Mouse (Mus musculus) gastrocnemius, adult 8-10 months (tissue): ENCODE results near the gene Col25a1. TPM values are rescaled to one million over a fixed set of nuclear protein-coding genes. Genes with fewer than 3 reads are reported as not detected.

Experiments used
- DNase-seq, 2 experiments: peaks; one replicate each; pipeline ENCODE4 v3.0.0; 2022; ENCODE audit warnings: low spot score in 2 of 2
- total RNA-seq, 4 experiments: library from RNA; stranded (reverse); gene quantifications; 2 replicates each; pipeline ENCODE4 v1.2.4; 2022

Gene Col25a1
- total RNA-seq, 4 experiments from 2014 or later: 0.05 to 0.13 (median 0.11) TPM

DNA sequence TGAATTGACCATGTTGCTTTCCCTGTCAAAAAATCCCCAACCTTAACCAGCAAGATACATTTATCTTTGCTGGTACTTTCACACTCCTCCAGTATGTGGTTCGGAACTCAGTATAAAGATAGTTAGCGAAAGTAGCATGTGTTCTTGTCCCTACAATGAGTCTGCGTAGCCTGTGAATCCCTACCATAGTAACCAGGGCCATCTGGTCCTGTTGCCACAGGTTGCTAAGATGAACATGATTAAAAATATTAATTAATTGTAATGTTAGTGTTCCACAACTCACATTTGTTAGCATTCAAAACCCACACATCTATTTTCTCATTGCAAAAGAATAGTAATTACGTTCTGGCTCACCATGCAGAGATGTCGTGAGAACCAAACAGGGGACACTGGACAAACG lies 434.3 kb downstream of the Col25a1 start:
- no peak for DNase-seq

- no peak for DNase-seq
Observed at GRCm38 (mm10) chr3:130568331-130569095, 437.2 kb downstream of the Col25a1 start.

DNA sequence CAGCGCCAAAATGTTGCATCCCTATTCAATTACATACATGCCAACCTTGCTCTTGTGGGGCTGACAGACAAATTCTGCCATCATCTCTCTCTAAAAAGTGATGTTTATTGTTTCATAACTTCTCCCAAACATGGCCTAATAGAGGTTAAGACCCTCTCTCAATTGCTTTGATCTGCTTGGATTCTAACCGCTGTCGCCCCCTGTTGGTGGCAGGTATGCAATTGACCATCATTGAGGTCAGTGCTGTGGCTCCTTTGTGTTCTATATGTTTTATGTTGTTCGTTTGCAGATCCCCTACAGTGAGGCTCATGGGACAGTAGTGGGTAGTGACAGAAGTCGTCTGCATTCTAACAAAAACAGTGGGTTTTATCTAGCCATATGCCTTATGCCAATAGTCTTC lies 441.9 kb downstream of the Col25a1 start:
- DNase-seq: no peak

DNA sequence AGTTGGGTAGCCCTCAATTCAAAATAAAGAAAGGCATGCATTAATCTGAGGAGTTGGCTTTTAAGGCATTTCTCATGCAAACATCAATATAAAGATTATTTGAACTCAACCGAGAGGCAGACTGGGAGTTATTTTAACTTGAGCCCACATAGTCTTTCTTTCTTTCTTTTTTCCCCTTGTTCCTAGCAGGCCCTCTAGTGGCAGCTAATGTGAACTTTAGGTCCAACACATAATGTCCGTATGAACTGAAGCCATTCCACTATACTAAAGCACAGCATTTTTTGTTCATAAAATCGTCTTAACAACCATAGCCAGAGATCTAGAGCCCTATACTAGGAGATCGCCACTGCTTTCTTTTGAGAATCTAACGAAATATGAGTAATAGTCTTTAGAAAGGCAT lies 443.4 kb downstream of the Col25a1 start:
- DNase-seq: no peak

DNA sequence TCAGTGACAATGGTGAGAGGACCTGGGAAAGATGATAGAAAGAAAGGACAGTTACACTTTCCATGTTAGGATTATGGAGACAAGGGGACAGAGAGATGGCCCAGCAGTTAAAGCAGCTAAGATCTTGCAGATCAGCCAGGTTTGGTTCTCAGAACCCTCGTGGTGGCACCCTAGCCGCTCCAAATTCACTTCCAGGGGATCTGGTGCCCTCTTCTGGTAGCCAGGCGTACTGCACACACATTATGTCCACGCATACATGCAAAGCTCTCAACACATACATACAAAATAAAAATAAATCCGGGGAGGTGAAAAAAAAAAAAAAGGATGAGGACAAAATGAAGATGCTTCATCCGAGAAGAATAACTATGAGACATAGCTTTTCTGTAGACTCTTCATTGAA lies 445.4 kb downstream of the Col25a1 start:
- DNase-seq: no peak

GRCm38 (mm10) chr3:130579501-130579900 lies 448.2 kb downstream of the Col25a1 start:
- no peak for DNase-seq

- no peak for DNase-seq
Observed at GRCm38 (mm10) chr3:130581577-130581976, 450.3 kb downstream of the Col25a1 start.

- no peak for DNase-seq
Observed at GRCm38 (mm10) chr3:130582903-130583664, 451.8 kb downstream of the Col25a1 start.

- DNase-seq: no peak
Observed at GRCm38 (mm10) chr3:130584007-130584406, 452.7 kb downstream of the Col25a1 start.

DNA sequence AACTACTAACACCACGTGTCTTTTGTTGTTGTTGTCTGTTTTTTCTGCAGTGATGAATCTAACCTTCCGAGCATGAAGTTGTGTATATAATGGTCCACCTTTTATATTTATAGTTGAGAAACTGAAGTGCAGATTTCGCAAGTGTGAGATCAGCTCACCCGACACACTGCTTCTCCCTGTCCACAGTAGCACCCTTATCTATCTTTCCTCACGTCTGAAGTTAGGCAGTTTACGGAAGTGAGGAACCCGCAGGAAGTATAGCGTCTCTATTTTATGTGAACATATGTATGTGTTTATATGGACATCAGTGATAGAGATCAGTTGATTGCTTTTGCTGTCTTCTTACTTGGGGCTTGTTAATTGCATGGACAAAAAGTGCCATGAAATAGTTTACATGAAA lies 463.7 kb downstream of the Col25a1 start:
- no peak for DNase-seq

- DNase-seq: no peak
Observed at GRCm38 (mm10) chr3:130601491-130601890, 470.2 kb downstream of the Col25a1 start.

DNA sequence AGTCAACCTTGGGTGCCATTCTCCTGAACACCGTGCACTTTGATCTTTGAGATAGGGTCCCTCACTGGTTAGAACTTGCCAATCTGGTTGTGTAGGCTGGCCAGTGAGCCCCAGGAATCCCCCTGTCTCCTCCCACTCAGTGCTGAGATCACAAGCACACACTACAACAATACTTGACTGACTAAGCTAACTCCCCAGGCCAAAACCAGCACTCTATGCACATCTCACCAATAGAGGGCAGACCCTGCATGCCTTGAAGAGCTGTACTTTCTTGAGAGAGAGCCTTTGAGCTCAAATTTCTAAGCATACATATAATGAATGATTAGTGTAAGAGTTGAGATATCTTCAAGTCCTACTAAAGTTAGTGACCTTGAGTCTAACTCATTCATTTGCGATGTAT lies 476.6 kb downstream of the Col25a1 start:
- DNase-seq: no peak

- no peak for DNase-seq
Observed at GRCm38 (mm10) chr3:130614444-130614843, 483.1 kb downstream of the Col25a1 start.

GRCm38 (mm10) chr3:130615625-130616024 lies 484.3 kb downstream of the Col25a1 start:
- DNase-seq: no peak

DNA sequence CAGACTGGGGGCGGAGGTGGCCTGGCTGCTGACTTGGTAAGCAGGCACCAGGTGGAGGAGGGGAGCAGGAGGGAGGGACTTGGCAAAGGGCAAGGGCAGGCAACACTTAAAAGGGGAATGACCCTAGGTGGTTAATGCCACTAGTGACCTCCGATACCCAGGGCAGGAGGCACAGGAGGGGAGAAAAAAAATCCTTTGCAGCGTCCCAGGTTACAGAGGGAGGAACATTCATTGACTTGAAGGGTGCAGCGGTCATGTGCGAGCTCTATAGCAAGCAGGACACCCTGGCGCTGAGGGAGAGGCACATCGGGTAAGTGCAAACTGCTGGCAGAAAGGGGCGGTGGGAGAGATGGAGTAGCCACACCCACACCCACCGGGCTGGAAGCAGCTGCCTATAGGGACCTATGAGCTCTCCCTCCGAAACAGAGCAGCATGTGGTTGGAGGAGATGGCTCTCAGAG lies 486.2 kb downstream of the Col25a1 start, which contains the start of gene Etnppl:
TSS of gene Etnppl (plus strand) at position 10 of the 460 bp plus-strand sequence.
- DNase-seq: no peak

DNA sequence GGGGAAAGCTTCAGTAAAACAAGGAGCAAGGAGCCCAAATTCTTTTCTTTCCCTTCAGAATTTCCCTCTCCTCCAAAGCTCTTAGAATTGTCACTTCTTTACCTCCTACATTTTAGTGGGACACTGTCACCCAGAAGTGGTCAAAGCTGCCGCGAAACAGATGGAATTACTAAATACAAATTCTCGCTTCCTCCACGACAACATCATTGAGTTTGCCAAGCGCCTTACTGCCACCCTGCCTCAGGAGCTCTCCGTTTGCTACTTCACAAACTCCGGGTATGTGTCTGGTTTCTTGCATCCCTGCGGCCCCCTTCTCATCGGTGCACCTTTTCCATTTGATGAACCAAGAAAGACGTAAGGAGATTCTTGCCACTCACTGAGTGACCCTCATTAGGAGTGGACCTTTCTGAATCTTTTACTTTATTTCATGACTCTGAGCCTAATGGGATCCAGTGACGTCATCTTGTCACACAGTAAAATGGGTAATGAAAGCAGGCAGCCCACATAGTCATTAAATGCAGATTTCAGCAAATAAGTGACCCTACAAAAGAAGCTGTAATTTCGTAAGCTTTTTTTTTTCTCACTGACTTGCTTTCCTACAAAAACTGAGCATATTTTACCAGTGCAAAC lies 489.3 kb downstream of the Col25a1 start:
- DNase-seq: no peak

DNA sequence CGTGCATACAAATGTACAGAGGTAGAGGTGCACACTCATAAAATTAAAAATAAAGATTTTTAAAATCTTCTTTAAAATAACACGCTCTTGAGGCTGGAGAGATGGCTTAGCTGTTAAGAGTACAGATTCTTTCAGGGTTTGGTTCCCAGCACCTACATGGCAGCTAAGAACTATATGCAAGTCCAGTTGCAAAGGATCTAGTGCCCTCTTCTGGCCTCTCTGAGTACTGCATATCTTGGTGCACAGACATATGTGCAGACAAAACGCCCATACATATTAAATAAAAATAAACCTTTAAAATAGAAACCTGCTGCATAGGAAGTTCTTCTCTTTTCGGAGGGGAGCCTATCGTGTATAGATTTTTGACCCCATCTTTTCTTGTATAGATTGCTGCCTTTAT lies 497.1 kb downstream of the Col25a1 start:
- DNase-seq: no peak

DNA sequence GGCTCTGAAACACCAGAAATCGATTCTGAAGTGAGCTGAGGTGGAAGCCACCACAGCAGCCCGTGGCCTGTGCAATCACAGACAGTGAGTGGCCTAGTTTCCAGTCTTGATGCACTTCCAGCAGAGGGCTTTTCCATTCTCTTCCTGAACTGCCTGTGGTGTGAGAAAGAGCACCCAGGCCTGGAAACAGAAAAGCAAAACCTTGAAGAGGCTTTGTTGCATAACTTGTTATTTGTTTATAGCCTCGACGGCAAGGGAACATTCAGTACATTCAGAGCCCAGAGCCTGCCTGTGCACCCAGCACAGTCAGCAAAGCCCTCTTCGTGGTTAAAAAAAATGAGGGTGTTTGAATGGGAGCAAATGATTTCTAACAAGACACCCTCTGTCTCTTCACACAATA lies 502.6 kb downstream of the Col25a1 start:
- no peak for DNase-seq

DNA sequence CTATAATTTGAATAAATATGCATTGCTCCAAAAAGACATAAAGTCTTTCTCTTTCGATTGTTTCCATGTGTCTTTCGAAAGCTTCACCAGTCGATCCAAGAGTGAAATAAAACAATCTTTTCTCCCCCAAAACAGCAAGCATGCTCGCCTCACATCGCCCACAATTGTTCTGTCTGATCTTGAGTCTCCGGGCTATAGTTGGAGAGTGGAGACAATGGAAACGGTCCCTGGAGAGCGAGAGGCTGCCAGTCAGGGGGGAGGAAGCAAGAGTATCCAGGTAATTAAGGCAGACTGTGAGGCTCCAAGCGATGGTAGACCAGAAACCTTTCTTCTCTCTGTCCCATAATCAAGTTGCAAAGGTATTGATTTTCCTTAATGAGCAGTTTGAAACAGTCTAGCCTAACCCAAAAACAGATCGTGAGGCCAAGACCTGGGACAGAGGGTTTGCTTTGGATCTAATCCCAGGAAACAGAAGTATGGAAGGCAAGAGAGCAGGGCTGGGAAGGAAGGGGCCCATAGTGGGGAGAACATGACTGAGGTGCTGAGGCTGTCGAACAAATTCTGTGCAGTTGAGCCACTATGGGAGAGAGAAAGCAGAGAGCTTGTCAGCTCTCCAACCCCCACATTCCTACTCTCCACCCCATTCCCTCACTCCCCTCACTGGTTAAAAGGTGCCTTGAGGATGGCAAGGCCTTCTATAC lies 515.0 kb downstream of the Col25a1 start:
- DNase-seq: no peak
